In the genomic region with DNA sequence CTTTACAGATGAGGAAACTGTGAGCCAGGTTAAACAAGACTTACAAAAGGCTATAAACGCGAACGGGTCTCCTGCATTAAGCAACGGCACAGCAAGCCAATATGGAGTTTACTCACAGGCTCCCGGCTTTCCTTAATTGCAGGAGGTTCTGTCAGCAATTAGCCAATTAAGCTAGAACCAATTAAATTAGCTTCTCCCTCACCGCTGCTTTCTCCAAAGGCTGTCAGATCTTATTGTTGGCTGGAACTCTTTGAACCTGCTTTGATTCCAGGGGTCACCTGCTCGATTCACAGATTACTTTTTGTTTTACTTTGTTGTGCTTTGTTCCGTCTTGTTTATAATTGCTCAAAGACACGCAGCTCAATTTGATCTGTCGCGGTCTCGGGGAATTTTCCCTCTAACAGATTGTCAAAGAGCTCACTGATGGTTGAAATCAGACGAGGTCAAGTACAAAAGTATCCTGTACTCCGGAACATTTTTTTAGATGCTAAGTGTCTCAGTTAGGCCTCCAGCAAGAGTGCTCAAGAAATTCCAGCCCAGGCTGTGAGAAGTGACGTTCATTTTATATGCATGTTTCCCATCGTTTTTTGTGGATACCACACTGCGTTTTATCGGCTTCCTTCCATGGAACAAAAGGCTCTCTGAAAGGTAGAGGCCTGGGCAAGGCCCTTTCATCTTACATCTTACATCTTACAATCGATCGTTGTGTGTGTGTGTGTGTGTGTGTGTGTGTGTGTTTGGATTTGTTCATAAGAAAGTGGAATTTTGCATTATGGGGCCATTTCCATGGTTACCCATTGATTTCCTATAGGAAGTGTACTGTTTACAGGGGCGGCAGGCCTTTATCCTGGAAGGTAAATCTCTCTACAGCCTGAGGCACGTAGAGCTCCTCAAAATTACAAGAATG, we compare ENCODE assay signal across 11 mouse cellular contexts.
DNase-seq lines count a peak whose midpoint lies in the region; ATAC-seq and TF ChIP-seq lines count a peak whose summit lies in the region.
"Had no signal": no experiment of that assay in that cellular context is flagged by ENCODE, and none has a peak within 500 bp of the region (broad histone marks: within the 10 kb centered on the region; RNA-seq: fewer than 3 reads in every experiment).

No protein-coding gene starts in this region.

- 0 out of 2 replicates have a peak overlapping the region, but pooled peaks have one; percentile 4 for H3K4me3 ChIP-seq in embryonic facial prominence, embryonic 15.5 days (replicated peaks)
- H3K4me3 ChIP-seq in hindbrain, embryonic 14.5 days (replicated peaks; ENCODE audit: low read length): no peak overlapping the region
- no peak overlapping the region for H3K4me3 ChIP-seq in neural tube, embryonic 12.5 days
- H3K4me3 ChIP-seq in kidney, adult 2 months (ENCODE audit: insufficient read depth, low read depth, low read length): no peak overlapping the region
- H3K4me3 ChIP-seq: left cerebral cortex, adult 2 months; liver, embryonic 13.5 days had no signal

- ATAC-seq in embryonic facial prominence, embryonic 15.5 days (ENCODE audit: insufficient number of reproducible peaks, low FRiP score, low TSS enrichment, low read depth): no peak
- peak; percentile 51 for ATAC-seq in hindbrain, embryonic 14.5 days (ENCODE audit: low FRiP score)
- ATAC-seq in neural tube, embryonic 12.5 days (ENCODE audit: low FRiP score, low read depth): 0 out of 2 replicates have a peak, but pooled peaks have one; percentile 30

- no peaks in the 10 kb centered on the region for H3K27me3 ChIP-seq in embryonic facial prominence, embryonic 15.5 days
- no peaks in the 10 kb centered on the region for H3K27me3 ChIP-seq in hindbrain, embryonic 14.5 days (ENCODE audit: control insufficient read depth, insufficient read depth, low read length)
- no peaks in the 10 kb centered on the region for H3K27me3 ChIP-seq in neural tube, embryonic 12.5 days (replicated peaks)
- H3K27me3 ChIP-seq in kidney, adult 2 months (replicated peaks; ENCODE audit: control insufficient read depth, insufficient read depth, low read length): no peaks in the 10 kb centered on the region
- H3K27me3 ChIP-seq: liver, embryonic 13.5 days had no signal

- no peaks in the 10 kb centered on the region for H3K9me3 ChIP-seq in embryonic facial prominence, embryonic 15.5 days (replicated peaks)
- H3K9me3 ChIP-seq in hindbrain, embryonic 14.5 days (ENCODE audit: control insufficient read depth, low read length): no peaks in the 10 kb centered on the region
- H3K9me3 ChIP-seq in neural tube, embryonic 12.5 days: no peaks in the 10 kb centered on the region
- H3K9me3 ChIP-seq: liver, embryonic 13.5 days had no signal

- no peak for TF ChIP-seq CTCF in kidney, adult 2 months (conservative IDR thresholded peaks at IDR 0.05; ENCODE audit: insufficient read depth, insufficient read length, low read depth, low read length)

- H3K27ac ChIP-seq in embryonic facial prominence, embryonic 15.5 days (replicated peaks): no peak overlapping the region
- peak overlapping the region; percentile 12; the same call in 1 of the 2 replicates for H3K27ac ChIP-seq in hindbrain, embryonic 14.5 days
- H3K27ac ChIP-seq in neural tube, embryonic 12.5 days: no peak overlapping the region
- no peak overlapping the region for H3K27ac ChIP-seq in kidney, adult 2 months (ENCODE audit: insufficient read depth, low read depth, low read length)
- H3K27ac ChIP-seq: kidney, postnatal 0 days; left cerebral cortex, adult 2 months; liver, embryonic 13.5 days had no signal

- TF ChIP-seq POLR2A in kidney, adult 2 months (IDR thresholded peaks at IDR 0.05; ENCODE audit: low read depth, low read length): no peak

- WGBS in embryonic facial prominence, embryonic 15.5 days: 18% methylated on average over 22 of the region's 22 CpGs
- 20% methylated on average over 22 of the region's 22 CpGs for WGBS in hindbrain, embryonic 14.5 days
- 32% methylated on average over 22 of the region's 22 CpGs for WGBS in neural tube, embryonic 12.5 days
- WGBS in kidney, adult 2 months: 47% methylated on average over 22 of the region's 22 CpGs

- H3K9ac ChIP-seq in embryonic facial prominence, embryonic 15.5 days: no peak overlapping the region
- peak overlapping the region; percentile 4; the same call in 1 of the 2 replicates for H3K9ac ChIP-seq in hindbrain, embryonic 14.5 days
- no peak overlapping the region for H3K9ac ChIP-seq in neural tube, embryonic 12.5 days
- H3K9ac ChIP-seq: liver, embryonic 13.5 days had no signal

- H3K4me1 ChIP-seq in embryonic facial prominence, embryonic 15.5 days: no peaks in the 10 kb centered on the region
- peaks cover 14% of the 10 kb centered on the region; the same call in 1 of the 2 replicates for H3K4me1 ChIP-seq in hindbrain, embryonic 14.5 days (replicated peaks; ENCODE audit: control insufficient read depth, insufficient read depth, low read length)
- H3K4me1 ChIP-seq in neural tube, embryonic 12.5 days: no peaks in the 10 kb centered on the region
- H3K4me1 ChIP-seq in kidney, adult 2 months (ENCODE audit: control insufficient read depth, insufficient read depth, low read length): no peaks in the 10 kb centered on the region
- H3K4me1 ChIP-seq: liver, embryonic 13.5 days had no signal

- H3K4me2 ChIP-seq in embryonic facial prominence, embryonic 15.5 days (replicated peaks): peak overlapping the region; percentile 28
- peak overlapping the region; percentile 20; the same call in 1 of the 2 replicates for H3K4me2 ChIP-seq in hindbrain, embryonic 14.5 days (replicated peaks)
- no peak overlapping the region; the same call in 1 of the 2 replicates for H3K4me2 ChIP-seq in neural tube, embryonic 12.5 days (replicated peaks)
- H3K4me2 ChIP-seq: liver, embryonic 13.5 days had no signal

- DNase-seq in embryo, embryonic 11 days: peak; percentile 20
- DNase-seq in hindbrain, embryonic 14.5 days (ENCODE audit: low spot score): peak; percentile 53
- DNase-seq in heart, adult 18-20 months: no peak
- no peak for DNase-seq in kidney, adult 2 months
- DNase-seq in lung, postnatal 25 days (ENCODE audit: low spot score): no peak
- DNase-seq: liver, embryonic 13.5 days; thymus, postnatal 14 days had no signal

- no peaks in the 10 kb centered on the region for H3K36me3 ChIP-seq in embryonic facial prominence, embryonic 15.5 days
- no peaks in the 10 kb centered on the region for H3K36me3 ChIP-seq in hindbrain, embryonic 14.5 days (replicated peaks; ENCODE audit: control insufficient read depth, insufficient read depth)
- H3K36me3 ChIP-seq in neural tube, embryonic 12.5 days: no peaks in the 10 kb centered on the region
- no peaks in the 10 kb centered on the region for H3K36me3 ChIP-seq in kidney, adult 2 months (ENCODE audit: control insufficient read depth, insufficient read depth, low read length)
- H3K36me3 ChIP-seq: liver, embryonic 13.5 days had no signal

Comparison
In these comparisons a context has a peak if more than half of its experiments do, and no peak if none do; other contexts are left out.
1. DNase-seq: peak in embryo, embryonic 11 days (single experiment) and hindbrain, embryonic 14.5 days (single experiment); none in heart, adult 18-20 months (0 of 2), kidney, adult 2 months (single experiment) and lung, postnatal 25 days (single experiment).